Mouse (Mus musculus) G1E (cell line): Measurements from ENCODE around the gene Lyrm9. TPM values are rescaled to one million over a fixed set of nuclear protein-coding genes. Genes with fewer than 3 reads are reported as not detected.

ENCODE experiments used
- ATAC-seq: 2 replicates; pipeline ENCODE4 v1.8.0; 2016; ENCODE audit warnings: mild to moderate bottlenecking; ENCODE audit not compliant: insufficient number of reproducible peaks, poor library complexity, low FRiP score, severe bottlenecking; ENCODE audit errors: extremely low read depth
- DNase-seq: peaks from one replicate; pipeline ENCODE4 v3.0.0; 2012; ENCODE audit warnings: low spot score
- H3K27me3 ChIP-seq: 2 replicates; pipeline ENCODE4 v1.6.1; 2012; ENCODE audit warnings: mild to moderate bottlenecking, low read length, inconsistent platforms; ENCODE audit not compliant: insufficient read depth
- H3K36me3 ChIP-seq: replicated peaks from 2 replicates; pipeline ENCODE3; 2012; ENCODE audit warnings: mild to moderate bottlenecking, inconsistent platforms
- H3K4me1 ChIP-seq: 2 replicates; pipeline ENCODE4 v1.6.1; 2012; ENCODE audit warnings: low read depth, low read length, inconsistent platforms, mixed read lengths; ENCODE audit not compliant: insufficient read depth
- H3K4me3 ChIP-seq: 2 replicates; pipeline ENCODE4 v1.5.1; 2012; ENCODE audit warnings: low read depth, mild to moderate bottlenecking, inconsistent platforms, low read length, moderate library complexity, mixed read lengths
- H3K9me3 ChIP-seq: replicated peaks from 2 replicates; pipeline ENCODE4 v1.6.1; 2012; ENCODE audit warnings: inconsistent platforms
- CTCF ChIP-seq: IDR thresholded peaks from 2 replicates; pipeline ENCODE4 v1.5.1; 2012; ENCODE audit warnings: low read depth, low read length, inconsistent platforms, mixed read lengths
- GATA1 ChIP-seq: IDR thresholded peaks from 2 replicates; pipeline ENCODE4 v1.6.1; 2012; ENCODE audit warnings: borderline replicate concordance, low read length, inconsistent platforms, mixed read lengths
- GATA2 ChIP-seq: IDR thresholded peaks from 2 replicates; pipeline ENCODE4 v1.6.1; 2012; ENCODE audit warnings: low read depth, low read length, inconsistent platforms, borderline replicate concordance
- POLR2AphosphoS5 ChIP-seq: IDR thresholded peaks from 2 replicates; pipeline ENCODE4 v1.6.1; 2012; ENCODE audit warnings: low read depth, low read length, inconsistent platforms; ENCODE audit not compliant: insufficient replicate concordance
- TAL1 ChIP-seq: conservative IDR thresholded peaks from 2 replicates; pipeline ENCODE4 v1.6.1; 2012; ENCODE audit warnings: low read depth, low read length, inconsistent platforms, mixed read lengths
- polyA plus RNA-seq: library from polyadenylated mRNA; stranded (reverse); fragments of >175 nt; gene quantifications from 2 replicates; pipeline ENCODE4 v1.2.3, GENCODE M21; 2012
- total RNA-seq, 2 experiments: library from RNA; stranded (forward) in 1 of 2; stranded (reverse) in 1 of 2; fragments of 200-1000 nt in 1 of 2; fragments of >200 nt in 1 of 2; fragmentation: Nextera tagmentation in 1 of 2; gene quantifications; 2 replicates each; pipeline ENCODE4 v1.2.3; 2014 to 2017

Lyrm9 gene
- total and polyA plus RNA-seq, 3 experiments, result 24.9 to 211 (median 52.1) TPM

DNA sequence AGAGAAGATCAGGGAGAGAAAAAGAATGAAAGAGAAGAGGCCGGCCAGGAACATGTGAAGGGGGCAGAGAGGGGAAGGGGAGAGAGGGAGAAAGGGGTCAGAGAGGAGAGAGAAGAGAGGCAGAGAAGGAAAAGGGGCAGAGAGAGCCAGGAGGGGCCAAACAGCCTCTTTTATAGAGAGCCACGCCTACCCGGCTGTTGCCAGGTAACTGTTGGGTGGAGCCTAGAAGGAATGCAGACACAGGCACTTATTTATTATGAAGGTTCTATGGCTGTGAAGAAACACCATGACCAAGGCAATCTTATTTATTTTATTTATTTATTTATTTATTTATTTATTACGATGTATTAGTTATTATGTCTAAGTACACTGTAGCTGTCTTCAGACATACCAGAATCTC is 44.5 kb downstream of the Lyrm9 start:
- no peak for TF ChIP-seq GATA1
- TF ChIP-seq POLR2AphosphoS5, result no peak
- no peak for TF ChIP-seq CTCF
- no peak for TF ChIP-seq GATA2
- no peak for TF ChIP-seq TAL1
- no peak for ATAC-seq
- H3K4me3 ChIP-seq, result no peak overlapping the region

DNA sequence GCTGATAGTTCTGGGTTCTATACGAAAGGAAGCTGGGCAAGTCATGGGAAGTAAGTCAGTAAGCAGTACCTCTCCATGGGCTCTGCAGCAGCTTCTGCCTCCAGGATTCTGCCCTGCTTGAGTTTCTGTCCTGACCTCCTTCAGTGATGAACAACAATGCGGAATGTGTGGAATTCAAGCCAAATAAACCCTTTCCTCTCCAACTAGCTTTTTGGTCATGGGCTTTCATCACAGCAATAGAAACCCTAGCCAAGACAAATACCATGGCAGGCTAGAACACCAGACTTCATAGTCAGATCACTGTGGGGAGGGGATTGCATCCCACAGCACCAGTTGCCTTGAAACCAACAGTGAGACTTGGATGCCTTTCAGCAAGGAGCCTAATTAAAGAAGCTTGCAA is 46.4 kb downstream of the Lyrm9 start:
- TF ChIP-seq GATA1 (no peak), TAL1 (no peak), CTCF (no peak), GATA2 (no peak), POLR2AphosphoS5 (no peak)
- ATAC-seq (no peak), DNase-seq (no peak)

More for the DNA sequence above, 44.5 kb downstream of the Lyrm9 start:
- no peak for DNase-seq
- Histone ChIP-seq H3K27me3 (peaks cover 7% of the 10 kb centered on the region), H3K36me3 (no peaks in the 10 kb centered on the region), H3K4me1 (no peaks in the 10 kb centered on the region), H3K9me3 (no peaks in the 10 kb centered on the region)

GRCm38 (mm10) chr11:78879727-78880126 is 53.3 kb downstream of the Lyrm9 start:
- ATAC-seq, result no peak
- H3K4me1 ChIP-seq, result no peaks in the 10 kb centered on the region
- no peaks in the 10 kb centered on the region for H3K36me3 ChIP-seq
- no peak overlapping the region for H3K4me3 ChIP-seq
- no peaks in the 10 kb centered on the region for H3K9me3 ChIP-seq
- H3K27me3 ChIP-seq, result peaks cover 5% of the 10 kb centered on the region; the same call in 1 of the 2 replicates
- TF ChIP-seq GATA1 (no peak), CTCF (no peak), GATA2 (no peak), TAL1 (no peak), POLR2AphosphoS5 (no peak)
- DNase-seq, result no peak

More for the DNA sequence above, 46.4 kb downstream of the Lyrm9 start:
- Histone ChIP-seq H3K4me1 (no peaks in the 10 kb centered on the region), H3K27me3 (peaks cover 7% of the 10 kb centered on the region), H3K4me3 (no peak overlapping the region), H3K36me3 (no peaks in the 10 kb centered on the region), H3K9me3 (no peaks in the 10 kb centered on the region)

GRCm38 (mm10) chr11:78886693-78887092 is 60.3 kb downstream of the Lyrm9 start:
- ATAC-seq, result no peak
- TF ChIP-seq TAL1, result no peak
- TF ChIP-seq GATA2, result no peak
- no peak for TF ChIP-seq GATA1
- no peak for TF ChIP-seq POLR2AphosphoS5
- TF ChIP-seq CTCF, result no peak
- Histone ChIP-seq H3K27me3 (peaks cover 3% of the 10 kb centered on the region), H3K4me3 (no peak overlapping the region), H3K9me3 (no peaks in the 10 kb centered on the region), H3K4me1 (no peaks in the 10 kb centered on the region), H3K36me3 (no peaks in the 10 kb centered on the region)
- DNase-seq, result no peak

DNA sequence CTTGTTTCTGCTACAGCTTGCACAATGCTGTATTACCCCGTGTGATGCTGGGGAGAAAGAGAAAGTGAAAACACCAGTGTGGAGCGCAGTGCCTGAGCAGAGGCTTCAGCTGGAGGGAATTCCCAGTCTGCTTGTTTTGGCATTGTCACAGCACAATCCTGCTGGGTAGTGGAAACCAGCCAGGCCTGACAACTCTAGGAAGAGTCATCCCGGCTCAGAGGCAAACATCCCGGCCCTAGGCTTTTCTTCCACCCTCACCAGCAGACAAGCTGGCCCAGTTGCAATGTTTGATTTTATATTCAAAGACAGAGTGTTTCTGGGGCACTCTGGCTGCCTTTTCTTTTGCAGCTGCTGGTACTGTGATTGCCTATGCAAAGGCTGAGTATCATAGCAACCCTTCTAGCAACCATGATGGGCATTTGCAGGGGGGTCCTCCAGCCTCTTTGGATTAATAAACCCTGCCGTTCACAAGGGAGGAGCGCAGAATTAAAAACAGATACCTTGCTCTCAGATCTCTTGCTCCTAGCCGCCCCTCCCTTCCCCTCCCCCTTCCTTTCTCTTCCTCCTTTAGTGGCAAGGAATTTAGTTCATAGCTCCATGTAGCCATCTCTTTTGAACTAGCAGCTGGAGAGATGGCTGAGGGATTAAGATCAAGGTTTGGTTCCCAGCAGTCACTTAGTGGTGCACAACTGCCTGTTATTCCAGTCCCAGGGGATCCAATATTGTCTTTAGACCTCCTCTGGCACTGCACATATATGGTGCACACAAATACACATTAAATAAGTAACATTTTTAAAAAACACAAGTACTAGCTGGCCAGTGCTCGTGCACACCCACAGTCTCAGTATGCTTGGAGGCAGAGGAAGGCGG is 61.0 kb downstream of the Lyrm9 start:
- no peak overlapping the region for H3K4me3 ChIP-seq
- peaks cover 2% of the 10 kb centered on the region for H3K27me3 ChIP-seq
- TF ChIP-seq CTCF, result no peak
- TF ChIP-seq POLR2AphosphoS5, result no peak
- no peak for TF ChIP-seq TAL1
- no peak for TF ChIP-seq GATA2
- TF ChIP-seq GATA1, result no peak
- H3K36me3 ChIP-seq, result no peaks in the 10 kb centered on the region
- DNase-seq, result no peak
- H3K9me3 ChIP-seq, result no peaks in the 10 kb centered on the region
- no peaks in the 10 kb centered on the region for H3K4me1 ChIP-seq
- ATAC-seq, result no peak

GRCm38 (mm10) chr11:78889156-78889555 is 62.8 kb downstream of the Lyrm9 start:
- no peaks in the 10 kb centered on the region for H3K36me3 ChIP-seq
- no peaks in the 10 kb centered on the region for H3K4me1 ChIP-seq
- ATAC-seq (no peak), DNase-seq (no peak)
- TF ChIP-seq GATA2, result no peak
- no peak for TF ChIP-seq POLR2AphosphoS5
- H3K9me3 ChIP-seq, result no peaks in the 10 kb centered on the region
- no peak overlapping the region for H3K4me3 ChIP-seq
- peaks cover 2% of the 10 kb centered on the region for H3K27me3 ChIP-seq

Other genes with a start within 250 kb of the Lyrm9 start
- gene Nlk, start 129.2 kb upstream of the Lyrm9 start, total RNA-seq (2014; fragmentation: Nextera tagmentation), result 28.4 and 29.4 TPM in 2 replicates
- gene Nlk, start 129.2 kb upstream of the Lyrm9 start, total RNA-seq (2017), result 29.6 and 32.9 TPM in 2 replicates
- 7.2 and 8.2 TPM in 2 replicates for gene Nlk, start 129.2 kb upstream of the Lyrm9 start, polyA plus RNA-seq
- 26.0 and 29.9 TPM in 2 replicates for gene Ccnq, start 74.9 kb upstream of the Lyrm9 start, total RNA-seq (2014; fragmentation: Nextera tagmentation)
- gene Ccnq, start 74.9 kb upstream of the Lyrm9 start, total RNA-seq (2017), result 36.1 and 41.1 TPM in 2 replicates
- gene Ccnq, start 74.9 kb upstream of the Lyrm9 start, polyA plus RNA-seq, result 50.8 and 51.4 TPM in 2 replicates
- gene Nos2, start 94.2 kb downstream of the Lyrm9 start, total RNA-seq (2014; fragmentation: Nextera tagmentation), result not detected in 2 replicates
- gene Nos2, start 94.2 kb downstream of the Lyrm9 start, total RNA-seq (2017), result 0.06 TPM in 1 of 2 replicates, not detected in the other
- gene Nos2, start 94.2 kb downstream of the Lyrm9 start, polyA plus RNA-seq, result not detected in 2 replicates
- 786 and 908 TPM in 2 replicates for gene Lgals9, start 158.4 kb downstream of the Lyrm9 start, total RNA-seq (2014; fragmentation: Nextera tagmentation)
- gene Lgals9, start 158.4 kb downstream of the Lyrm9 start, total RNA-seq (2017), result 178 and 183 TPM in 2 replicates
- gene Lgals9, start 158.4 kb downstream of the Lyrm9 start, polyA plus RNA-seq, result 41.2 and 50.3 TPM in 2 replicates